Mouse (Mus musculus): Measurements from ENCODE around the gene Galnt3. TPM values are rescaled to one million over a fixed set of nuclear protein-coding genes. Genes with fewer than 3 reads are reported as not detected.

Galnt3 gene
- polyA plus RNA-seq, 1 experiment from 2014 or later, result 0.46 TPM

DNA sequence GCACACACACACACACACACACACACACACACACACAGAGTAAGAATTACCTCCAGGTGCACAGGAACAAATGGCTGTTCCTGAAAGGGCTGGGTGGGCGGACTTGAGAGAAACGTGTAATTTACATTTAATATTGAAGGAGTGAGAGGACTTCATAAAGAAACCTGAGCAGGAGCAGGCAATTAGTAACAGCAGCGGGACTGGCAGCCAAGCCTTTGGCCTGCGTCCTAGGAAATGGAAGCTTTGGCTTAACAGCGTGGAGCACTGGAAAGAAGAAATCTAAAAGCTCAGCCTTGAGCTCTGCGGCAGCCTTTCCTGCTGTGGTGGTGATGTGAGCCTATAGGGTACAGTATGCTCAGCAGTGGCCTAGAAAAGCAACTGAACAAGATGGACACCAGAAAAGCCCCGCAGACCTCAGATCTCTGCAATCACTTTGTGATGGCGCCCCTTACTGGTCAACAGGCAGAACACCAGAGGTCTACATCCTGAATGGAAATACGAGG, 82.8 kb downstream of the Galnt3 start:
- Histone ChIP-seq H3K27ac (replicated peaks) (peak overlapping the region; percentile 45), H3K9ac (replicated peaks) (no peak overlapping the region), H3K9me3 (replicated peaks) (no peaks in the 10 kb centered on the region), H3K36me3 (no peaks in the 10 kb centered on the region), H3K4me2 (no peak overlapping the region), H3K27me3 (replicated peaks) (no peaks in the 10 kb centered on the region), H3K4me1 (peaks cover 20% of the 10 kb centered on the region), H3K4me3 (replicated peaks) (no peak overlapping the region)
- peak; percentile 79 for ATAC-seq (ENCODE audit: low FRiP score)
- 51% methylated on average over 9 of the region's 9 CpGs for WGBS

- H3K9me3 ChIP-seq (replicated peaks), result no peaks in the 10 kb centered on the region
- no peak overlapping the region for H3K4me2 ChIP-seq
- no peak overlapping the region for H3K9ac ChIP-seq (replicated peaks)
- WGBS, result 68% methylated on average over 21 of the region's 21 CpGs
- no peaks in the 10 kb centered on the region for H3K36me3 ChIP-seq
- no peak overlapping the region for H3K4me3 ChIP-seq (replicated peaks)
- H3K4me1 ChIP-seq, result peaks cover 20% of the 10 kb centered on the region
- H3K27ac ChIP-seq (replicated peaks), result peak overlapping the region; percentile 45; the same call in 1 of the 2 replicates
- no peak for ATAC-seq (ENCODE audit: low FRiP score)
- H3K27me3 ChIP-seq (replicated peaks), result no peaks in the 10 kb centered on the region
Observed at GRCm38 (mm10) chr2:66041203-66041916, 83.4 kb downstream of the Galnt3 start.

GRCm38 (mm10) chr2:66040611-66041010, 84.2 kb downstream of the Galnt3 start:
- Histone ChIP-seq H3K27me3 (replicated peaks) (no peaks in the 10 kb centered on the region), H3K36me3 (no peaks in the 10 kb centered on the region), H3K4me3 (replicated peaks) (no peak overlapping the region), H3K27ac (replicated peaks) (no peak overlapping the region), H3K4me1 (peaks cover 20% of the 10 kb centered on the region), H3K4me2 (no peak overlapping the region), H3K9ac (replicated peaks) (no peak overlapping the region), H3K9me3 (replicated peaks) (no peaks in the 10 kb centered on the region)
- ATAC-seq (ENCODE audit: low FRiP score), result no peak

GRCm38 (mm10) chr2:66034907-66035679, 89.7 kb downstream of the Galnt3 start:
- Histone ChIP-seq H3K9me3 (replicated peaks) (no peaks in the 10 kb centered on the region), H3K27me3 (replicated peaks) (no peaks in the 10 kb centered on the region), H3K4me3 (replicated peaks) (no peak overlapping the region), H3K36me3 (no peaks in the 10 kb centered on the region), H3K27ac (replicated peaks) (0 out of 2 replicates have a peak overlapping the region, but pooled peaks have one; percentile 11), H3K9ac (replicated peaks) (no peak overlapping the region), H3K4me1 (peaks cover 6% of the 10 kb centered on the region; the same call in 1 of the 2 replicates), H3K4me2 (no peak overlapping the region)
- 69% methylated on average over 9 of the region's 9 CpGs for WGBS
- ATAC-seq (ENCODE audit: low FRiP score), result 0 out of 2 replicates have a peak, but pooled peaks have one; percentile 30

Other genes starting within 250 kb of the Galnt3 start
- gene Ttc21b, start 131.6 kb upstream of the Galnt3 start, polyA plus RNA-seq (2015; fragmentation: Nextera tagmentation; extraction: Ambion mirVana), result 12.3 and 12.4 TPM in 2 replicates